Mouse (Mus musculus) E14TG2a.4 (cell line): ENCODE results near the gene Gm17018.

ENCODE experiments used
- H3K27me3 ChIP-seq: 2 replicates; pipeline ENCODE4 v1.6.1; 2014; ENCODE audit warnings: low read length, control low read depth; ENCODE audit not compliant: insufficient read depth
- H3K36me3 ChIP-seq: 2 replicates; pipeline ENCODE4 v1.6.1; 2014; ENCODE audit warnings: low read length, control low read depth; ENCODE audit not compliant: insufficient read depth
- H3K4me1 ChIP-seq: replicated peaks from 2 replicates; pipeline ENCODE4 v1.6.1; 2014; ENCODE audit warnings: low read depth, low read length, control low read depth
- H3K4me3 ChIP-seq: replicated peaks from 2 replicates; pipeline ENCODE4 v1.5.1; 2014; ENCODE audit warnings: mild to moderate bottlenecking, low read length
- H3K9me3 ChIP-seq: 2 replicates; pipeline ENCODE4 v1.6.1; 2014; ENCODE audit warnings: low read length, control low read depth
- CTCF ChIP-seq: conservative IDR thresholded peaks from 2 replicates; pipeline ENCODE4 v1.5.1; 2014; ENCODE audit warnings: low read length
- NANOG ChIP-seq: IDR thresholded peaks from 2 replicates; pipeline ENCODE4 v1.6.1; 2014; ENCODE audit warnings: borderline replicate concordance, low read length, mixed read lengths
- POU5F1 ChIP-seq: IDR thresholded peaks from 2 replicates; pipeline ENCODE4 v1.6.1; 2014; ENCODE audit warnings: low read length, borderline replicate concordance

Gm17018 gene

DNA sequence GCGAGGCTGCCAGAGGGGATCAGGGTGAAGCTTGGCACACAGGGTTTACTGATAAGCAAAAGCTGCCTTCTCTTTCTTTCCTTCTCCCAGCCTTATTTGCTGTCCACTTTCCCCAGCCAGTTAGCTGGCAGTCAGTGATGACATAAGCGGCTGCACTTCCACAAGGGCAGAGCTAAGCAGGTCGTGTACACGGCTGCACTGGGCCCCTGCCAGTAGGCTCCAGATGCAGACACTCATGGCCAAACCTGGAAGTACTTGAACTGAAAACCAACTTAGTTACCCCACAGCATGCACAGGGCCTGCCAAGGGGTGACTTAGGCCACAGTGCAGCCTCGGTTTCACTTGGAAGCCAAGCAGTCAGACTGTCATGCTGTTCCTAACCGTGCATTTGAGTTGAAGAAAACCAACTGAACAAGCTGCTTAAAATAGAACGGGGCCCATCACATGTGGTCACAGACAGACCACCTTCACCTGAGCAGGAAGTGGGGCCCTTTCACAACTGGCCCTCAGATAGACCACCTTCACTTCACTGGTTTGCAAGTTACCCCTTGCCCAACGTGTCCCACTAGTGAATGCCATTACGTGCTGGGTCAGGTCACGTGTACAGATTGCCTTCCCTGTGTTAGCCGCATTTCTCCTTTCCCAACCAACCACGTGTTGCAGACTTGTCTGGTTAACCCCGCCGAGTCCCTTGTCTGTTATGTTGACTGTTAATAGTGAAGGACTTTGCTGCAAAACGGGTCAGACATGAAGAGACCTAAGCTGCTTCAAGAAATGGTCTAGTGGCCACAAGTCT, 30.0 kb upstream of the Gm17018 start:
- Histone ChIP-seq H3K4me1 (peaks cover 4% of the 10 kb centered on the region; the same call in 1 of the 2 replicates), H3K36me3 (peaks cover 30% of the 10 kb centered on the region), H3K4me3 (no peak overlapping the region), H3K27me3 (no peaks in the 10 kb centered on the region; the same call in 1 of the 2 replicates), H3K9me3 (peaks cover 13% of the 10 kb centered on the region)
- no peak for TF ChIP-seq NANOG

DNA sequence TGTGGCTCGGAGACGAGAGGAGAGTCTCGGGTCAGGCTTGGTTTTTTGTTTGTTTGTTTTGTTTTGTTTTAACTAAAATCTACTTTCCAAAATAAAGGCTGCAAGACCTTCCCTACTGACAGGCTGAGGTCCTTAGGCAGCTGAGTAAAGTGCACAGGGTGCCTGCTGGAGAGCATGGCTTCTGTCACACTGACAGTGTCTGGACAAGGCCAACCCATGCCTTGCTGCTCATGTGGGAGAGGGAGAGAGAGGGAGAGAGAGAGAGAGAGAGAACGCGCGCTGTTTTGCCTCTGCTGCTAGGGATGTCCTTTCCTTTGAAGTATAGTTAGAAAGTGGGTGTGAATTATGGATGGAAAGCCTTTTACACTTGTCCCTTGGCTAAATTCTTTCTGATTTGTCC, 28.9 kb upstream of the Gm17018 start:
- Histone ChIP-seq H3K4me1 (peaks cover 4% of the 10 kb centered on the region; the same call in 1 of the 2 replicates), H3K4me3 (no peak overlapping the region), H3K36me3 (peaks cover 30% of the 10 kb centered on the region), H3K27me3 (peaks cover 2% of the 10 kb centered on the region), H3K9me3 (peaks cover 13% of the 10 kb centered on the region)
- TF ChIP-seq POU5F1: no peak
- no peak for TF ChIP-seq CTCF
- TF ChIP-seq NANOG: no peak

DNA sequence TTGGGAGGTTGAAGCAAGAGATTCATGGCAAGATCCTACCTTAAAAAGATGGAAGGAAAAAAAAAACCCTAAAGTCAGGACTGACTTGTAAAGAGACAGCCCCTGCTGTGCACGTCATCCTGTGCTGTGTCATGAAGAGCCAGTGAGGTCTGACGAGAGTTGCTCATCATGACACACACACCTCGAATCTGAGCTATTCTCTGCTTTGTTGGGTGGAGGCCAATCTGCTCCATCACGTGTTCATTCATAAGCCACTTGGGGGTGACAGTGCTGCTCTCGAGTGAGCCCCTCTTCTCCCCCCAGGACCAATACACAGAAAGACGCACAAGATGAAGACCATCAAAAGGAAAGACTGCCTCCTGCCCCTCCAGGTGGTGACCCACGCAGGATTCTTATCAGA, 26.8 kb upstream of the Gm17018 start:
- no peak overlapping the region for H3K4me3 ChIP-seq
- TF ChIP-seq NANOG: no peak
- no peak for TF ChIP-seq POU5F1
- no peak for TF ChIP-seq CTCF
- peaks cover 13% of the 10 kb centered on the region for H3K9me3 ChIP-seq
- peaks cover 4% of the 10 kb centered on the region for H3K27me3 ChIP-seq
- H3K4me1 ChIP-seq: peaks cover 8% of the 10 kb centered on the region; the same call in 1 of the 2 replicates
- peaks cover 16% of the 10 kb centered on the region for H3K36me3 ChIP-seq

DNA sequence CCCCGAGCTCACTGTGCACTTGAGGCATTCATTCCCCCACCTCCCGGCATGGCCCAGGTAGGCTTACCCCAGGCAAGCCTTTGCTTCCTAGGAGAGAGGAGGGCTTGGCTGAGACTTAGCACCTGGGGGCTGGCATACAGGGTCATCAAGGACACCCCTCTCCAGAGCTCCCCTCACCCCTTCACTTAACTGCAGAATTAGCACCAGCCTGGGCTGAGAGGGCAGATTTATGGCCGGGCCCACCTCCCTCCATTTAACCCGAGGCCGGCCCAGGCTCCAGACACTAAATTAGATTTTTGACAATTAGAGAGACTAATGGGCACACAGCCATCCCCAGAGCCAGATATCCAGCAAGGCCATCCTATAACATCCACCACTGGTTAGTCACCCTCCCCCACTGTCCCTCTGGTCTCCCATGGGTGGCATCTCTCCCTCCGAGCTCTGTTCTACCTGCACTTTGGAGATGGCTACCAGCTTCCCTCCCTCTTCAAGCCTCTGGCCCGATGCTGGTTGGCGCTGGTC, 25.1 kb upstream of the Gm17018 start:
- H3K9me3 ChIP-seq: peaks cover 13% of the 10 kb centered on the region
- TF ChIP-seq POU5F1: no peak
- no peak for TF ChIP-seq CTCF
- no peak for TF ChIP-seq NANOG
- 0 out of 2 replicates have a peak, but pooled peaks cover 5% of the 10 kb centered on the region for H3K36me3 ChIP-seq
- H3K27me3 ChIP-seq: peaks cover 9% of the 10 kb centered on the region
- no peak overlapping the region for H3K4me3 ChIP-seq
- peaks cover 14% of the 10 kb centered on the region for H3K4me1 ChIP-seq

DNA sequence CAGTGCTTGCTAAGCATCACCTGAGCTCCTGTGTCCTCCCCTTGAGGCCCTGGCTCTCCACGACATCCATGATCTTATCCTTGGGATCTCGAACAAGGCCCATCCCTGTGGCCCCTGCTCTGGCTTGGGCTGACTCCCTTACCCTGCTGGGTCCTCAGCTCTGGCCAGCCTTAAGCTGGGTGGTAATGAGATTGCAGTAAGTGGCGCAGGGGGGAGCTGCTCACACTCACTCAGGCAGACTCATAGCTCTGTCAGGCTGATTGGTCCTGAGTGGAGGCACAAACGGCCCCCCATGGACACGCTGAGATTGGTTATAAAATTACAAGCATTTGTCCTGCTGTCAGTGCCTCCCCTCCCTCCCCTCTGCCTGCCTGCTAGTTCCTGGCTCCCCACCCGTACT, 24.5 kb upstream of the Gm17018 start:
- Histone ChIP-seq H3K9me3 (peaks cover 13% of the 10 kb centered on the region), H3K4me1 (peaks cover 19% of the 10 kb centered on the region), H3K36me3 (0 out of 2 replicates have a peak, but pooled peaks cover 5% of the 10 kb centered on the region), H3K4me3 (no peak overlapping the region), H3K27me3 (peaks cover 16% of the 10 kb centered on the region)
- no peak for TF ChIP-seq NANOG

DNA sequence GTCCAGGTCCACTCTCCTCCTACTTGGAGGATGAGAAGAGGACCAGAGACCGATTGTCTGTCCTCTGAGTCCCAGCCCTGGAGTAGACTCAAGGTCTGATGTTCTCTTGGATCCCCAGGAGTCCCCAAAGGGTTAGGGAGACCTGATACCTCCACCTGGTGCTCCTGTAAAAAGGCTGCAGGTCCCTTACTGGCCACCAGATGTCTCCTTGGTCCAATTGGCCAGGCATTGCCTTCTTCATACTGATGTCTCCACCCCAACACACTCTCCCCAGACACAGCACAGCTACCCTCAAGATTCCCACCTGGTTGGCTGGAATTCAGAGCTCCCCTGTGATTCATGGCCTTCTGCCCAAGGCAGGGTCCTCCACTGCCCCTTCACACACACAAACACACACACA, 22.9 kb upstream of the Gm17018 start:
- TF ChIP-seq CTCF: peak; percentile 74
- no peak for TF ChIP-seq POU5F1
- Histone ChIP-seq H3K4me1 (peaks cover 31% of the 10 kb centered on the region), H3K9me3 (peaks cover 5% of the 10 kb centered on the region), H3K27me3 (peaks cover 29% of the 10 kb centered on the region), H3K36me3 (no peaks in the 10 kb centered on the region), H3K4me3 (no peak overlapping the region)

DNA sequence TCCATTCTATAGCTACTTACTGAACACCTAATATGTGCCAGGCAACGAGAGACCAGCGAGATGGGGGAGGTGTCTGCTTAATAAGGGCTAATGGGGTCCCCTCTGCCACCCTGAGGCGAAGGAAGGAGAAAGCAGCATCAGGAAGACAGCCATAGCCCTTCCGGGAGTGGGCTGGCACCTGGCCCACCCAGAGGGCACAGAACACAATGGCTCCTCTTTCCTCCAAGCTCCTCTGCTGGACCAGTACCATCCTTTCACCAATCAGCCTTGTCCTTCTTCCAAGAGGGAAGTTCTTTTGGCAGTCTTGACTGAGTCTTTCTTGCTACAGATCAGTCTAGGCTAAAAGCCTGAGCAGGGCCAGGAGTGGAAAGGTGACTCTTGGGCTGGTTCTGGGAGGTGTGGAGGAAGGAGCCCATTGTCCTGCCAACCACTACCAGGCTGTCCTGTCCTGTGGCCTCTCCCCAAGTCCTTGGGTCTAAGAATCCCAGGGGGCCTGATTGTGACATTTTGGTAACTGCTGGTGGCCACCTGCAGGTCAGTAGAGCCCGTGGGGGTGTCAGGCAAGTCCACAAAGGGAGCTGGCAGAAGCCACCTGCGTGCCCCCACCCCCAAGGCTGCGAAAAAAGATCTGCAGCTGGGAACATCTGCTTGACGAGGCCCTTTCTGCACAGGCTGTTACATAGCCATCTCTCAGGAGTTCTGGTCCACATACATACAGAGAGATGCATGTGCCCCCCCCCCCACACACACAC, 19.6 kb upstream of the Gm17018 start:
- TF ChIP-seq POU5F1 (no peak), CTCF (no peak), NANOG (no peak)
- Histone ChIP-seq H3K4me1 (peaks cover 51% of the 10 kb centered on the region), H3K9me3 (no peaks in the 10 kb centered on the region), H3K36me3 (no peaks in the 10 kb centered on the region), H3K27me3 (peaks cover 59% of the 10 kb centered on the region), H3K4me3 (peak overlapping the region; percentile 79)

DNA sequence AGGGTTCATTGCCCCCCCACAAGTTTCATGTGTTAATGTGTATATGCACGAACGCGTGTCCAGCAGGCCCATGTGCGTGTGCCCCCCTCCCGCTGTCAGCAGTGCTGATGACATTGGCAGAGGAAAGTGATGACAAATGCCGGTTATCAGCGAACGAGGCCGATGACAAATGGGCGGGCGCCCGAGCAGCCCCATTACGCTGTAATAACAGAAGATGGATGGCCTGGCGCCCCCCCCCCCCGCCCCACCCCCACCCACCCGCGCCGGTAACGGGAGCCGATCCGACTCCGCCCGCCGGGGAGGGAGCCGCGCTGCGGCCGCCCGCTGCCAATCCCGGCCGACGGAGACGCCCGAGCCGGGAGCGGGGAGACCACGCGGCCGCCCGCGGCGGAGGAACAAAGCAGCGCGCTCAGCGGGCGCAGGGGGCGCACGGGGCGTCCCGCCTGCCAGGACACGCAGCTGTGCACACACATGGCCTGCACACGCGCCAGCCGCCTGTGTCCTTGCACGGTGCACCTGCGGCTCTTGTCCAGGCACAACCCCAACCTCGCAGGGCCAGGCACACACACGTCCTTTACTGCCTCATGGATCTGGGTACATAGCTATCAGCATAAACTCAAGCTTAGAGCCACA, 18.9 kb upstream of the Gm17018 start:
- H3K4me1 ChIP-seq: peaks cover 57% of the 10 kb centered on the region
- H3K9me3 ChIP-seq: no peaks in the 10 kb centered on the region
- H3K27me3 ChIP-seq: peaks cover 64% of the 10 kb centered on the region
- no peaks in the 10 kb centered on the region for H3K36me3 ChIP-seq
- H3K4me3 ChIP-seq: peak overlapping the region; percentile 79
- TF ChIP-seq NANOG (no peak), CTCF (no peak), POU5F1 (no peak)
